Mouse (Mus musculus): ENCODE measurements around the gene Angptl7. TPM values are rescaled to one million over a fixed set of nuclear protein-coding genes. Genes with fewer than 3 reads are reported as not detected.

The Angptl7 gene
- not detected for total RNA-seq (2023)

DNA sequence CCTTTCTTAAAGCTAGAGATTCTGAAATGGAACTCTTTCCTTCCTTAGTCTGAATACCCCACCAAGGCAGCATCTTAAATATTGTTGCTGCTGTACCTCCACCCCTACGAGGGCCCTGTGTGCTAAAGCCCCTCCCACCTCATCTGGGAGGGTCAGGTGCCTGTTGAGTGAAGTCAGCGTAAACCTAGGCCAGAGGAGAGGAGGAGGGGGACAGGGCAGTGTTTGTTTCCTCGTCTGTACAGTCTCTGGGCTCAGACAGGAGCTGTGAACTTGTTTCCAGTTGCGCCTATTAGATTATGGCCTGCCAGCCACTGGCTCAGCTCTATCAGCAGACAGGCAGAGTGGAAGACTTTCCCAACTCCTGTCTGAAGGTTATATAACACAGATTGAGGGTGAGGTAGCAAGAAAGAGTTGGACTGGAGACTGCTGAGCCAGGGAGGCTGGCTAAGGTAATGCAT, at the start of gene Angptl7:
TSS of gene Angptl7 (minus strand) at position 51 of the 458 bp plus-strand sequence.

DNA sequence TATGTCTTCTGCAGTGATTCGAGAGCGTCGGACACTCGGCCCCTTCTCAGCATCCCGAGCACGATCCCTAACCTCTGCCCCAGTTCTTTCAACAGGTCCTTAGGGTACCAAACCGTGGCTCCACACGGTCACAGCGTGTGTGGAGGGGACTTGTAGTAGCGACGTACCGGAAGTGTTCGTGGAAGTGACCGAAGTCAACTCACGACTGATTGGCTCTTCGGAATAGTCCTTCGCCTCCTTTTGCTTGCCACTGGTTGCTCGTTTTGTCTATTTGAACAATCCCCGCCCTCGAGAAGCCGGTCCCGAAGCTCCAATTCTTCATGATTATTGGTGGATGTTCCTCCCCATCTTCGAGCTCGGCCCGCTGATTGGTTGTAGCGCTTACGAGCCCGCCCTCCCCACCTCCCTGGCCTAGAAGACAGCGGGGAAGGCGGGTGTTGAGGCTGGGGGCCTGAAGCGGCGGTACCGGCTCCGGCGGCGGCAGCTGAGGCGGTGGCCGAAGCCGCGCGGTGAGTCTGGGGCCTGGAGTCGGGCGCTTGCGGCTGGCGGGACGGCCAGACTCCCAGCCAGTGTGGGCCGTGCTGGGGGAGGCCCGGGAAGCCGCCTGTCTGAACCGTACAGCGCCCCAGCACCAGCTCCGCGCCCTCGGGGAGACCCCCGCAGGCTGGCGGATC, 51.9 kb downstream of the Angptl7 start, which contains the start of gene Mtor:
TSS of gene Mtor (plus strand) at position 433 of the 674 bp plus-strand sequence.

Other genes with a start within 250 kb of the Angptl7 start
- gene Disp3, start 212.5 kb downstream of the Angptl7 start, total RNA-seq (2023) = not detected
- 6.5 TPM for gene Ubiad1, start 55.7 kb downstream of the Angptl7 start, total RNA-seq (2023)
- 40.8 TPM for gene Mtor, start 51.8 kb downstream of the Angptl7 start, total RNA-seq (2023)
- 113 TPM for gene Exosc10, start 58.0 kb upstream of the Angptl7 start, total RNA-seq (2023)
- gene Srm, start 91.0 kb upstream of the Angptl7 start, total RNA-seq (2023) = 28.2 TPM
- gene Masp2, start 102.1 kb upstream of the Angptl7 start, total RNA-seq (2023) = 0.47 TPM
- gene Tardbp, start 126.6 kb upstream of the Angptl7 start, total RNA-seq (2023) = 331 TPM
- not detected for gene Gm572, start 142.9 kb upstream of the Angptl7 start, total RNA-seq (2023)

All from CD4-positive naive resting alpha-beta T cell, adult 76 days (primary cell).